Mouse (Mus musculus): ENCODE measurements at regions not wholly inside any gene's neighbourhood (a gene's known extent, or its start where the extent isn't known, plus 50 kb on each side); places are given as distances from the start of the nearest gene placed in this dataset.

- Histone ChIP-seq H3K27me3 (ENCODE audit: control insufficient read depth, insufficient read depth, low read length) (no peaks in the 10 kb centered on the region), H3K36me3 (ENCODE audit: control insufficient read depth, insufficient read depth, low read length) (no peaks in the 10 kb centered on the region), H3K4me3 (ENCODE audit: control insufficient read depth, insufficient read depth, low read length) (no peak overlapping the region), H3K27ac (ENCODE audit: control insufficient read depth, insufficient read depth, low read length) (no peak overlapping the region), H3K4me1 (replicated peaks; ENCODE audit: control insufficient read depth, insufficient read depth, low read length) (no peaks in the 10 kb centered on the region)
- DNase-seq = no peak
- TF ChIP-seq POLR2A (IDR thresholded peaks at IDR 0.05; ENCODE audit: control insufficient read depth, extremely low read depth, insufficient read depth, low read length, poor library complexity) (no peak), CTCF (IDR thresholded peaks at IDR 0.05; ENCODE audit: borderline replicate concordance, control insufficient read depth, extremely low read depth, insufficient read depth, low read length, poor library complexity) (no peak)
- WGBS = 65% methylated on average over 2 of the region's 2 CpGs
These were observed 315.3 kb upstream of the Tmprss15 start for GRCm38 (mm10) chr16:79406216-79406615.

- no peak overlapping the region for H3K4me3 ChIP-seq (ENCODE audit: control insufficient read depth, insufficient read depth, low read length)
- H3K27me3 ChIP-seq (ENCODE audit: control insufficient read depth, insufficient read depth, low read length) = no peaks in the 10 kb centered on the region
- H3K27ac ChIP-seq (ENCODE audit: control insufficient read depth, insufficient read depth, low read length) = no peak overlapping the region
- WGBS = 91% methylated on average over 1 of the region's 1 CpGs
- no peaks in the 10 kb centered on the region for H3K36me3 ChIP-seq (ENCODE audit: control insufficient read depth, insufficient read depth, low read length)
- TF ChIP-seq POLR2A (IDR thresholded peaks at IDR 0.05; ENCODE audit: control insufficient read depth, extremely low read depth, insufficient read depth, low read length, poor library complexity) (no peak), CTCF (IDR thresholded peaks at IDR 0.05; ENCODE audit: borderline replicate concordance, control insufficient read depth, extremely low read depth, insufficient read depth, low read length, poor library complexity) (no peak)
- no peaks in the 10 kb centered on the region for H3K4me1 ChIP-seq (replicated peaks; ENCODE audit: control insufficient read depth, insufficient read depth, low read length)
- no peak for DNase-seq
These were observed 313.2 kb upstream of the Tmprss15 start for GRCm38 (mm10) chr16:79404064-79404463.

GRCm38 (mm10) chr16:79400100-79400499 is 309.2 kb upstream of the Tmprss15 start:
- DNase-seq = no peak
- H3K4me1 ChIP-seq (replicated peaks; ENCODE audit: control insufficient read depth, insufficient read depth, low read length) = no peaks in the 10 kb centered on the region
- H3K4me3 ChIP-seq (ENCODE audit: control insufficient read depth, insufficient read depth, low read length) = no peak overlapping the region
- H3K27me3 ChIP-seq (ENCODE audit: control insufficient read depth, insufficient read depth, low read length) = no peaks in the 10 kb centered on the region
- 97% methylated on average over 3 of the region's 3 CpGs for WGBS
- H3K27ac ChIP-seq (ENCODE audit: control insufficient read depth, insufficient read depth, low read length) = no peak overlapping the region
- TF ChIP-seq CTCF (IDR thresholded peaks at IDR 0.05; ENCODE audit: borderline replicate concordance, control insufficient read depth, extremely low read depth, insufficient read depth, low read length, poor library complexity) = no peak
- no peak for TF ChIP-seq POLR2A (IDR thresholded peaks at IDR 0.05; ENCODE audit: control insufficient read depth, extremely low read depth, insufficient read depth, low read length, poor library complexity)
- H3K36me3 ChIP-seq (ENCODE audit: control insufficient read depth, insufficient read depth, low read length) = no peaks in the 10 kb centered on the region

- Histone ChIP-seq H3K27ac (ENCODE audit: control insufficient read depth, insufficient read depth, low read length) (no peak overlapping the region), H3K4me1 (replicated peaks; ENCODE audit: control insufficient read depth, insufficient read depth, low read length) (no peaks in the 10 kb centered on the region), H3K27me3 (ENCODE audit: control insufficient read depth, insufficient read depth, low read length) (no peaks in the 10 kb centered on the region), H3K36me3 (ENCODE audit: control insufficient read depth, insufficient read depth, low read length) (no peaks in the 10 kb centered on the region), H3K4me3 (ENCODE audit: control insufficient read depth, insufficient read depth, low read length) (no peak overlapping the region)
- no peak for DNase-seq
- TF ChIP-seq POLR2A (IDR thresholded peaks at IDR 0.05; ENCODE audit: control insufficient read depth, extremely low read depth, insufficient read depth, low read length, poor library complexity) (no peak), CTCF (IDR thresholded peaks at IDR 0.05; ENCODE audit: borderline replicate concordance, control insufficient read depth, extremely low read depth, insufficient read depth, low read length, poor library complexity) (no peak)
- 70% methylated on average over 2 of the region's 2 CpGs for WGBS
These were observed 307.6 kb upstream of the Tmprss15 start for GRCm38 (mm10) chr16:79398476-79398875.

GRCm38 (mm10) chr16:79394425-79394824 is 303.5 kb upstream of the Tmprss15 start:
- H3K36me3 ChIP-seq (ENCODE audit: control insufficient read depth, insufficient read depth, low read length) = no peaks in the 10 kb centered on the region
- no peak overlapping the region for H3K4me3 ChIP-seq (ENCODE audit: control insufficient read depth, insufficient read depth, low read length)
- H3K4me1 ChIP-seq (replicated peaks; ENCODE audit: control insufficient read depth, insufficient read depth, low read length) = no peaks in the 10 kb centered on the region
- no peaks in the 10 kb centered on the region for H3K27me3 ChIP-seq (ENCODE audit: control insufficient read depth, insufficient read depth, low read length)
- TF ChIP-seq POLR2A (IDR thresholded peaks at IDR 0.05; ENCODE audit: control insufficient read depth, extremely low read depth, insufficient read depth, low read length, poor library complexity) (no peak), CTCF (IDR thresholded peaks at IDR 0.05; ENCODE audit: borderline replicate concordance, control insufficient read depth, extremely low read depth, insufficient read depth, low read length, poor library complexity) (no peak)
- no peak for DNase-seq
- H3K27ac ChIP-seq (ENCODE audit: control insufficient read depth, insufficient read depth, low read length) = no peak overlapping the region

- no peak for TF ChIP-seq CTCF (IDR thresholded peaks at IDR 0.05; ENCODE audit: borderline replicate concordance, control insufficient read depth, extremely low read depth, insufficient read depth, low read length, poor library complexity)
- TF ChIP-seq POLR2A (IDR thresholded peaks at IDR 0.05; ENCODE audit: control insufficient read depth, extremely low read depth, insufficient read depth, low read length, poor library complexity) = no peak
- DNase-seq = no peak
- 86% methylated on average over 3 of the region's 3 CpGs for WGBS
- no peak overlapping the region for H3K4me3 ChIP-seq (ENCODE audit: control insufficient read depth, insufficient read depth, low read length)
- H3K27ac ChIP-seq (ENCODE audit: control insufficient read depth, insufficient read depth, low read length) = no peak overlapping the region
- no peaks in the 10 kb centered on the region for H3K4me1 ChIP-seq (replicated peaks; ENCODE audit: control insufficient read depth, insufficient read depth, low read length)
- no peaks in the 10 kb centered on the region for H3K36me3 ChIP-seq (ENCODE audit: control insufficient read depth, insufficient read depth, low read length)
- H3K27me3 ChIP-seq (ENCODE audit: control insufficient read depth, insufficient read depth, low read length) = no peaks in the 10 kb centered on the region
These were observed 295.5 kb upstream of the Tmprss15 start for GRCm38 (mm10) chr16:79386421-79386820.

- no peaks in the 10 kb centered on the region for H3K27me3 ChIP-seq (ENCODE audit: control insufficient read depth, insufficient read depth, low read length)
- H3K27ac ChIP-seq (ENCODE audit: control insufficient read depth, insufficient read depth, low read length) = no peak overlapping the region
- H3K4me1 ChIP-seq (replicated peaks; ENCODE audit: control insufficient read depth, insufficient read depth, low read length) = no peaks in the 10 kb centered on the region
- H3K36me3 ChIP-seq (ENCODE audit: control insufficient read depth, insufficient read depth, low read length) = no peaks in the 10 kb centered on the region
- TF ChIP-seq POLR2A (IDR thresholded peaks at IDR 0.05; ENCODE audit: control insufficient read depth, extremely low read depth, insufficient read depth, low read length, poor library complexity) (no peak), CTCF (IDR thresholded peaks at IDR 0.05; ENCODE audit: borderline replicate concordance, control insufficient read depth, extremely low read depth, insufficient read depth, low read length, poor library complexity) (no peak)
- no peak overlapping the region for H3K4me3 ChIP-seq (ENCODE audit: control insufficient read depth, insufficient read depth, low read length)
- no peak for DNase-seq
These were observed 259.2 kb upstream of the Tmprss15 start for GRCm38 (mm10) chr16:79350127-79350526.

Data from thymus, adult 2 months (tissue).